Mouse (Mus musculus): ENCODE results near the gene Ppara. TPM values are rescaled to one million over a fixed set of nuclear protein-coding genes. Genes with fewer than 3 reads are reported as not detected.
"Not testable (repeated sequence)": the region's sequence is repeated elsewhere in the genome, so short reads cannot be mapped to it uniquely, and the experiment has no call there.

Ppara gene
- polyA plus RNA-seq, 1 experiment from 2014 or later: 0.24 TPM

DNA sequence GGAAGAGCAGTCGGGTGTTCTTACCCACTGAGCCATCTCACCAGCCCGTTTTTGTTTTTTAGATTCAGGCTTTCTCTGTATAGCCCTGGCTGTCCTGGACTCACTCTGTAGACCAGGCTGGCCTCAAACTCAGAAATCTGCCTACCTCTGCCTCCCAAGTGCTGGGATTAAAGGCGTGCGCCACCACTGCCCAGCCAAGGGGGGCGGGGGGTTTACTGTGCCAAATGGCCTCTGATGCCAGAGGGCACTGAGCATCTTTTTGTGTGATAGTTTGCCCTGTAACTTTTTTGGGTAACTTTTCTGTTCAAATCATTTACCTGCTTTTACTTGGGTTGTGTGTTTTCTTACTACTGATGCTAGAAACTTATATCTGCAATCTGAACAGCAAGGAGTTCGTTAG lies 44.1 kb downstream of the Ppara start:
- not testable (repeated sequence) for H3K27me3 ChIP-seq (ENCODE audit: insufficient read depth, poor library complexity, severe bottlenecking); DNase-seq (ENCODE audit: low spot score); H3K4me3 ChIP-seq

DNA sequence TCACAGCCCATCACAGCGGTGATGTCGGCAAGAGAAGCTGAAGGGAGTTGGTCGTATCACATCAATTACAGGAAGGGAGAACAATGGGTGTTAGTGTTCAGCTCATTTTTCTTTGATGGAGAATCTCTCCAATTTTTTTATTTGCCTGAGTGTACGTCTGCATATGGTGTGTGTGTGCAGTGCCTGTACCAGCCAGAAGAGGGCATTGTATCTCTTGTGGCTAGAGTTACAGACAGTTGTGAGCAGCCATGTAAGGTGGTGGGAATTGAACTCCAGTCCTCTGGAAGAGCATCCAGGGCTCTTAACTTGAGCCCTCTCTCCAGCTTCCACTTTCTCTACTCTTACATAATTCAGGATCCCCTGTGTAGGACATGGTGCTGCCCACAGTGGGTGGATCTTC lies 48.4 kb downstream of the Ppara start:
- Histone ChIP-seq H3K27ac (no peak overlapping the region), H3K9me3 (no peaks in the 10 kb centered on the region)
- 91% methylated on average over 4 of the region's 4 CpGs for WGBS

More for the DNA sequence above, 44.1 kb downstream of the Ppara start:
- 90% methylated on average over 6 of the region's 6 CpGs for WGBS
- H3K9me3 ChIP-seq; H3K4me1 ChIP-seq (replicated peaks); H3K27ac ChIP-seq; H3K36me3 ChIP-seq: not testable (repeated sequence)

DNA sequence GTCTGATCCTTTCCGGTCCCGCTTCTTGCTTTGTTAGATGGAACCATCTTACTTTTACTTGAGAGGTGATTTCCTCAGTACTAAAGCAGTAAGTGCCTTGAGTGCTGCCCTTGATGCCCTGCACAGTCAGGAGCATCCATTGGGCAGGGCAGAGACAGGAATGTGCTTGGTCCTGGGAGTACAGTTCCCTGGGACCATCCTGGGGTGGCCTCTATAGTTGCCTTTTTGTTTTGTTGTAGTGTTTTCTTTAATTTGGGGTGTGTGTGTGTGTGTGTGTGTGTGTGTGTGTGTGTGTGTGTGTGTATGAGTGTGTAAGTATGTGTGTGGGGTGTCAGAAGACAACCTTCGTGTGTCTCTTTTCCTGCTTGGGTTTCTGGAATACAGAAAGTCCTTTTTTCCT lies 49.6 kb downstream of the Ppara start:
- 92% methylated on average over 3 of the region's 3 CpGs for WGBS
- Histone ChIP-seq H3K4me3 (no peak overlapping the region), H3K27ac (no peak overlapping the region), H3K27me3 (ENCODE audit: insufficient read depth, poor library complexity, severe bottlenecking) (no peaks in the 10 kb centered on the region), H3K36me3 (no peaks in the 10 kb centered on the region), H3K9me3 (no peaks in the 10 kb centered on the region), H3K4me1 (replicated peaks) (no peaks in the 10 kb centered on the region; the same call in 1 of the 2 replicates)
- no peak for DNase-seq (ENCODE audit: low spot score)

More for the DNA sequence above, 48.4 kb downstream of the Ppara start:
- H3K36me3 ChIP-seq: no peaks in the 10 kb centered on the region
- DNase-seq (ENCODE audit: low spot score): no peak
- no peak overlapping the region for H3K4me3 ChIP-seq
- no peaks in the 10 kb centered on the region for H3K27me3 ChIP-seq (ENCODE audit: insufficient read depth, poor library complexity, severe bottlenecking)
- H3K4me1 ChIP-seq (replicated peaks): no peaks in the 10 kb centered on the region

DNA sequence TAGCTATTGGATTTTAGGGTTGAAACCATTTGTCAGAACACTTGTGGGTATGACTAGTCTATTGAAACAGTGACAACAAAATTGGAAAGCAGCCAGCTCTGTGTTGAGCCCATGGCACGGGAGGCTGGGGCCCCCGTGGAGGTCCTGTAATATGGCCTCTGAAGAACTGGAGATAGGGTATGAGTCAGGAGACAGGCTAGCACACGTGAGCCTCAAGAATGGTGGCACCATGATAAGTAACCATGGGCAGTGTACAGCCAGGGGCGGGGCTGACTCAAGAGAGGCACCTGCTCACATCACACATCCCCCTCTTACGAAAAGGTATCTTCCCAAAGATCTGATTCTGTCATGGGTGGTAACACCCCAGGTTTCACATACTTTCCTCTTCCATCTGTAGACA lies 51.9 kb downstream of the Ppara start:
- Histone ChIP-seq H3K4me3 (no peak overlapping the region), H3K4me1 (replicated peaks) (no peaks in the 10 kb centered on the region; the same call in 1 of the 2 replicates), H3K27ac (no peak overlapping the region), H3K9me3 (no peaks in the 10 kb centered on the region), H3K36me3 (no peaks in the 10 kb centered on the region), H3K27me3 (ENCODE audit: insufficient read depth, poor library complexity, severe bottlenecking) (no peaks in the 10 kb centered on the region)
- no peak for DNase-seq (ENCODE audit: low spot score)
- 83% methylated on average over 5 of the region's 5 CpGs for WGBS

DNA sequence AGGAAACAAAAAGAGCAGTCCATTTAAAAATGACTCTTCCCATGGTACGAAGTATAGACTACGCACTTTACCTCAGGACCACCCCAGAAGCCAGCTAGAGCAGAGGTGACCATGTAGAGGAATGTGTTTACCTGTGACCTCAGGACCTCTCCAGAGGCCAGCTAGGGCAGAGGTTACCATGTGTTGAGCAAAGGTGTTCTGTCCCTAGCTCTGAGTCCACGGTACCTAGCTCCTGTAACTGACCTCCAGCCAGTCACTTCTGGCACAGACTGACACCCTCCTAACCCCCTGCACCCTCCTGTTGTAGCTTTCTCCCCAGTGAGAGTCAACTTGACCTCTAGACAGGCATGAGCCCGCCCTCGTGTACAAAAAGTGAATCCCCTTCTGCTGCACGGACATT lies 52.7 kb downstream of the Ppara start:
- no peaks in the 10 kb centered on the region for H3K9me3 ChIP-seq
- H3K27ac ChIP-seq: no peak overlapping the region
- no peaks in the 10 kb centered on the region for H3K36me3 ChIP-seq
- WGBS: 88% methylated on average over 6 of the region's 6 CpGs
- H3K4me3 ChIP-seq: no peak overlapping the region
- no peak for DNase-seq (ENCODE audit: low spot score)
- H3K27me3 ChIP-seq (ENCODE audit: insufficient read depth, poor library complexity, severe bottlenecking): no peaks in the 10 kb centered on the region
- no peaks in the 10 kb centered on the region; the same call in 1 of the 2 replicates for H3K4me1 ChIP-seq (replicated peaks)

- H3K4me3 ChIP-seq: no peak overlapping the region
- no peak overlapping the region for H3K27ac ChIP-seq
- H3K9me3 ChIP-seq: no peaks in the 10 kb centered on the region
- no peak for DNase-seq (ENCODE audit: low spot score)
- H3K36me3 ChIP-seq: no peaks in the 10 kb centered on the region
- no peaks in the 10 kb centered on the region for H3K27me3 ChIP-seq (ENCODE audit: insufficient read depth, poor library complexity, severe bottlenecking)
- H3K4me1 ChIP-seq (replicated peaks): no peaks in the 10 kb centered on the region; the same call in 1 of the 2 replicates
- WGBS: 88% methylated on average over 4 of the region's 4 CpGs
Observed at GRCm38 (mm10) chr15:85788051-85788450, 53.3 kb downstream of the Ppara start.

DNA sequence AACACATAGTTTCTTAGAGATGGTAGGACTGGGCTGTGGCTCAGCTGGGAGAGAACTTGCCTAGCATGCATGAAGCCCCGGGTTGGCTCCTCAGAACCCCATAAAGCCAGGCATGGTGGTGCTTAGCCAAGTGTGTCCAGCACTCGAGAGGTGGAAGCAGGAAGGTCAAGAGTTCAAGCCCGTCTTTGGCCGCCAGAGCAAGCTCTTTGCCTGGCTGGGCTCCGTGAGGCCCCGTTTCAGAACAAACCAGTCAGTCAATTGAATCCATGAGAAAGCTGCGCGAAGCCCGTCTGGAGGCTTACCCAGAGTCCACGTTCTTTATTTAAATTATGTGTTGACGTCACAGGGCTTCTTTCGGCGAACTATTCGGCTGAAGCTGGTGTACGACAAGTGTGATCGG lies 53.9 kb downstream of the Ppara start:
- H3K4me1 ChIP-seq (replicated peaks): no peaks in the 10 kb centered on the region; the same call in 1 of the 2 replicates
- whole genome bisulfite sequencing: 75% methylated on average over 16 of the region's 16 CpGs
- no peak overlapping the region for H3K4me3 ChIP-seq
- no peaks in the 10 kb centered on the region for H3K27me3 ChIP-seq (ENCODE audit: insufficient read depth, poor library complexity, severe bottlenecking)
- no peak for DNase-seq (ENCODE audit: low spot score)
- H3K36me3 ChIP-seq: no peaks in the 10 kb centered on the region
- no peaks in the 10 kb centered on the region for H3K9me3 ChIP-seq
- H3K27ac ChIP-seq: no peak overlapping the region

DNA sequence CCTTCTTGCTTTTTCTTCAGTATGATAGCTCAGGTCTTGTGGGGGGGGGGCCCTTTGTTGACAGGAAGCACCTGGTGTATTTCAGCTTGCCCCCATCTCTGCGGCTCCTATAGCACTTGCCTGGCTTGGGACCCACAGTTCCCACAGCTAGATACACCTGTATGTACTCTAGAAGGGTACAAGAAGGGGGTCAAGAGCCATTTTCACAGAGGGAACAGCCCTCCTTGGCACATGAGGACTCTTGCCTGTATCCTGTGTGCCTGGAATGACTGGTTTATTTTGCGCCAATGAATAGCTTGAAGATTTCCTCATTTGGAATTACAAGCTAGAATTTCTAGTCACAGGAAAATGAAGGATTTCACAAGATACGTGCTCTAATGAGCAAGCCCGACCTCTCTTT lies 56.7 kb downstream of the Ppara start:
- H3K4me3 ChIP-seq: no peak overlapping the region
- DNase-seq (ENCODE audit: low spot score): no peak
- WGBS: 86% methylated on average over 4 of the region's 4 CpGs
- no peaks in the 10 kb centered on the region for H3K36me3 ChIP-seq
- no peaks in the 10 kb centered on the region for H3K9me3 ChIP-seq
- H3K27ac ChIP-seq: no peak overlapping the region
- H3K27me3 ChIP-seq (ENCODE audit: insufficient read depth, poor library complexity, severe bottlenecking): no peaks in the 10 kb centered on the region
- no peaks in the 10 kb centered on the region; the same call in 1 of the 2 replicates for H3K4me1 ChIP-seq (replicated peaks)

DNA sequence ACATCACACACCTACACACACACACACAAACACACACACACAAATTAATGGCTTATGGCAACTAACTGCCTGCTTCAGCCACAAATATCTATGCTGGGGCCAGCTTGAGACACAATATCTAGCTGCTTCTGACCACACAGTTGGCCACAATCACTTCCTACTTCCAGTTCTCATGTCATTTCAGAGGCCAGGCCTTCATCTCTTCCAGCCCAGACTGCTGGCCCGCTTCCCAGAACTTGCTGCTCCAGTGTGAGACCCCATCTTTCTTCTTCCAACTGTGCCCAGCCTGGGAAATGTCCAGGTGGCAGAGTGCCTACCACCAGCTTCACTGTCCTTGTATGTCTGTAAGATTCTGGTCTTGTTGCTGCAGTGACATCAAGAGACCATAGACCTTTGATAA lies 58.0 kb downstream of the Ppara start:
- H3K27me3 ChIP-seq (ENCODE audit: insufficient read depth, poor library complexity, severe bottlenecking): no peaks in the 10 kb centered on the region
- WGBS: 82% methylated on average over 1 of the region's 1 CpGs
- no peaks in the 10 kb centered on the region for H3K36me3 ChIP-seq
- H3K9me3 ChIP-seq: no peaks in the 10 kb centered on the region
- H3K27ac ChIP-seq: no peak overlapping the region
- no peak overlapping the region for H3K4me3 ChIP-seq
- DNase-seq (ENCODE audit: low spot score): no peak
- no peaks in the 10 kb centered on the region; the same call in 1 of the 2 replicates for H3K4me1 ChIP-seq (replicated peaks)

GRCm38 (mm10) chr15:85795516-85795915 lies 60.7 kb downstream of the Ppara start:
- no peak overlapping the region for H3K4me3 ChIP-seq
- H3K27ac ChIP-seq: no peak overlapping the region
- no peak for DNase-seq (ENCODE audit: low spot score)
- WGBS: 82% methylated on average over 6 of the region's 6 CpGs
- no peaks in the 10 kb centered on the region for H3K9me3 ChIP-seq
- no peaks in the 10 kb centered on the region for H3K27me3 ChIP-seq (ENCODE audit: insufficient read depth, poor library complexity, severe bottlenecking)
- no peaks in the 10 kb centered on the region for H3K4me1 ChIP-seq (replicated peaks)
- no peaks in the 10 kb centered on the region for H3K36me3 ChIP-seq

GRCm38 (mm10) chr15:85798676-85799075 lies 63.9 kb downstream of the Ppara start:
- H3K4me1 ChIP-seq (replicated peaks): no peaks in the 10 kb centered on the region
- H3K4me3 ChIP-seq: no peak overlapping the region
- H3K27me3 ChIP-seq (ENCODE audit: insufficient read depth, poor library complexity, severe bottlenecking): no peaks in the 10 kb centered on the region
- WGBS: 93% methylated on average over 8 of the region's 8 CpGs
- no peaks in the 10 kb centered on the region for H3K9me3 ChIP-seq
- DNase-seq (ENCODE audit: low spot score): no peak
- H3K36me3 ChIP-seq: no peaks in the 10 kb centered on the region
- no peak overlapping the region for H3K27ac ChIP-seq

GRCm38 (mm10) chr15:85802931-85803330 lies 68.1 kb downstream of the Ppara start:
- no peaks in the 10 kb centered on the region for H3K36me3 ChIP-seq
- no peaks in the 10 kb centered on the region for H3K27me3 ChIP-seq (ENCODE audit: insufficient read depth, poor library complexity, severe bottlenecking)
- no peak overlapping the region for H3K4me3 ChIP-seq
- DNase-seq (ENCODE audit: low spot score): no peak
- H3K4me1 ChIP-seq (replicated peaks): no peaks in the 10 kb centered on the region
- H3K9me3 ChIP-seq: no peaks in the 10 kb centered on the region
- WGBS: 80% methylated on average over 2 of the region's 2 CpGs
- H3K27ac ChIP-seq: no peak overlapping the region

GRCm38 (mm10) chr15:85806886-85807285 lies 72.1 kb downstream of the Ppara start:
- Histone ChIP-seq H3K9me3 (no peaks in the 10 kb centered on the region), H3K27ac (no peak overlapping the region), H3K4me1 (replicated peaks) (peaks cover 11% of the 10 kb centered on the region), H3K4me3 (no peak overlapping the region), H3K36me3 (no peaks in the 10 kb centered on the region), H3K27me3 (ENCODE audit: insufficient read depth, poor library complexity, severe bottlenecking) (no peaks in the 10 kb centered on the region)
- 86% methylated on average over 4 of the region's 4 CpGs for WGBS
- no peak for DNase-seq (ENCODE audit: low spot score)

GRCm38 (mm10) chr15:85807404-85807803 lies 72.6 kb downstream of the Ppara start:
- H3K27ac ChIP-seq: no peak overlapping the region
- whole genome bisulfite sequencing: 86% methylated on average over 4 of the region's 4 CpGs
- no peaks in the 10 kb centered on the region for H3K27me3 ChIP-seq (ENCODE audit: insufficient read depth, poor library complexity, severe bottlenecking)
- H3K36me3 ChIP-seq: no peaks in the 10 kb centered on the region
- no peak for DNase-seq (ENCODE audit: low spot score)
- H3K4me1 ChIP-seq (replicated peaks): peaks cover 16% of the 10 kb centered on the region
- H3K4me3 ChIP-seq: no peak overlapping the region
- H3K9me3 ChIP-seq: no peaks in the 10 kb centered on the region
